Mouse (Mus musculus) G1E (cell line): Measurements from ENCODE around the gene Psg17. TPM values are rescaled to one million over a fixed set of nuclear protein-coding genes. Genes with fewer than 3 reads are reported as not detected.
"Not testable (repeated sequence)": the region's sequence is repeated elsewhere in the genome, so short reads cannot be mapped to it uniquely, and the experiment has no call there.

ENCODE experiments used
- ATAC-seq: 2 replicates; pipeline ENCODE4 v1.8.0; 2016; ENCODE audit warnings: mild to moderate bottlenecking; ENCODE audit not compliant: insufficient number of reproducible peaks, poor library complexity, low FRiP score, severe bottlenecking; ENCODE audit errors: extremely low read depth
- DNase-seq: peaks from one replicate; pipeline ENCODE4 v3.0.0; 2012; ENCODE audit warnings: low spot score
- H3K27me3 ChIP-seq: 2 replicates; pipeline ENCODE4 v1.6.1; 2012; ENCODE audit warnings: mild to moderate bottlenecking, low read length, inconsistent platforms; ENCODE audit not compliant: insufficient read depth
- H3K36me3 ChIP-seq: replicated peaks from 2 replicates; pipeline ENCODE3; 2012; ENCODE audit warnings: mild to moderate bottlenecking, inconsistent platforms
- H3K4me1 ChIP-seq: 2 replicates; pipeline ENCODE4 v1.6.1; 2012; ENCODE audit warnings: low read depth, low read length, inconsistent platforms, mixed read lengths; ENCODE audit not compliant: insufficient read depth
- H3K4me3 ChIP-seq: 2 replicates; pipeline ENCODE4 v1.5.1; 2012; ENCODE audit warnings: low read depth, mild to moderate bottlenecking, inconsistent platforms, low read length, moderate library complexity, mixed read lengths
- H3K9me3 ChIP-seq: replicated peaks from 2 replicates; pipeline ENCODE4 v1.6.1; 2012; ENCODE audit warnings: inconsistent platforms
- CTCF ChIP-seq: IDR thresholded peaks from 2 replicates; pipeline ENCODE4 v1.5.1; 2012; ENCODE audit warnings: low read depth, low read length, inconsistent platforms, mixed read lengths
- GATA1 ChIP-seq: IDR thresholded peaks from 2 replicates; pipeline ENCODE4 v1.6.1; 2012; ENCODE audit warnings: borderline replicate concordance, low read length, inconsistent platforms, mixed read lengths
- GATA2 ChIP-seq: IDR thresholded peaks from 2 replicates; pipeline ENCODE4 v1.6.1; 2012; ENCODE audit warnings: low read depth, low read length, inconsistent platforms, borderline replicate concordance
- POLR2AphosphoS5 ChIP-seq: IDR thresholded peaks from 2 replicates; pipeline ENCODE4 v1.6.1; 2012; ENCODE audit warnings: low read depth, low read length, inconsistent platforms; ENCODE audit not compliant: insufficient replicate concordance
- TAL1 ChIP-seq: conservative IDR thresholded peaks from 2 replicates; pipeline ENCODE4 v1.6.1; 2012; ENCODE audit warnings: low read depth, low read length, inconsistent platforms, mixed read lengths
- polyA plus RNA-seq: library from polyadenylated mRNA; stranded (reverse); fragments of >175 nt; gene quantifications from 2 replicates; pipeline ENCODE4 v1.2.3, GENCODE M21; 2012
- total RNA-seq, 2 experiments: library from RNA; stranded (forward) in 1 of 2; stranded (reverse) in 1 of 2; fragments of 200-1000 nt in 1 of 2; fragments of >200 nt in 1 of 2; fragmentation: Nextera tagmentation in 1 of 2; gene quantifications; 2 replicates each; pipeline ENCODE4 v1.2.3; 2014 to 2017

Gene Psg17
- total and polyA plus RNA-seq, 3 experiments, result 0.11 TPM; not detected in 2

DNA sequence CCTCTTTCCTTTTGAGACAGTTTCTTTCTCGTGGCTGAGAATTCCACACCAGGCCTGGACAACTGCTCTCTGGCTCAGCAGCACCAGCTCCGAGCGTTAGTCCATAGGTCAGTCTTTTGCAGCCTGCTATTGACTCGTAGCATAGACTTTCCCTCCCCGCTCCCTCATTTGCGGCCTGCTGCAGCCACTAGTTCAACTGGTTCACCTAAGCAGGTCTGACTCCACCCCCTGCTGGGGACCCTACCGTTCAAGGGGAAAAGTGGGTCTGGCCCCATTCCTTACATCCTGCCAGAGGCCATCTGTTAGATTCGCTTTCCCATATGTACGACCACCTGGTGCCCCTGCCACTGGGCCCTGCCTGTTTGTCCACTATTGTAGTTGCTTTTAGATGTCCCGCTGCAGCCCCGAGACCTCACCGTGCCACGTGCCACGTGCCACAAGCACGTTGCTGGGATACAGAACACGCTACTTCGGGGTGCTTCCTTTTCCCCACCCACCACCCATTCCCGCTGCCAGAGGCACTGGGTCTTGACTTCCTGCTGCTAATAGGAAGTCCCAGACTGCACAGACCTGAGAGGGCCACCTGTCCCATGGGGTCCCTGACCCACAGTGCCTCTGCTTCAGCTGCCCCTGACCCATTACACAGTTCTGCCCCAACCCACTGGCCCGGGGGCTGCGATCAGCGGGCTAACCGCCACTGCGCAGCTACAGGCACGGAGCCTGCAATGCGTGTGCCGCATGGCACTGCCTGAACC is 6.6 kb upstream of the Psg17 start:
- ATAC-seq (no peak), DNase-seq (no peak)
- Histone ChIP-seq H3K4me1 (no peaks in the 10 kb centered on the region), H3K9me3 (no peaks in the 10 kb centered on the region), H3K27me3 (no peaks in the 10 kb centered on the region; the same call in 1 of the 2 replicates), H3K4me3 (no peak overlapping the region), H3K36me3 (no peaks in the 10 kb centered on the region)
- TF ChIP-seq GATA2 (no peak), POLR2AphosphoS5 (no peak), TAL1 (no peak), GATA1 (no peak), CTCF (no peak)

DNA sequence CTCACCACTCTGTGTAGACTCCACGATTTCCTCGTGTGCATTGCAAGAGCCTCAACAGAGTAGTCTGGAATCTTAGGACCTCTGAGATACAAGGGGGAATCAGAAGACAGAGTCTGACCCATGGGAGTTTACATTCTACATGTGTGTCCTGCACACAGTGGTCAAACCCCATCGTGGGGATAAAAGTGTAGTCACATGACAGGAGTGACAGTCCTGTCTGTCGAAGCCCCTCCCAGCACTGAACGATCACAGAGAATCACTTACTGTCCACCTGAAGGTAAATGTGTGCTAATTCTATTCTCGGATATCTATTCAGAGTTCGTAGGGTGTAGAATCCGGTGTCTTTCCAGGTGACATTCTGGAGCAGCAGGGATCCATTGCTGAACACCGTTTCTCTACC is 3.1 kb downstream of the Psg17 start:
- ATAC-seq (no peak), DNase-seq (no peak)
- H3K9me3 ChIP-seq, result no peaks in the 10 kb centered on the region
- H3K27me3 ChIP-seq, result no peaks in the 10 kb centered on the region
- TF ChIP-seq CTCF (no peak), TAL1 (no peak), POLR2AphosphoS5 (no peak), GATA2 (no peak), GATA1 (no peak)
- no peaks in the 10 kb centered on the region for H3K4me1 ChIP-seq
- no peak overlapping the region for H3K4me3 ChIP-seq
- H3K36me3 ChIP-seq, result no peaks in the 10 kb centered on the region

DNA sequence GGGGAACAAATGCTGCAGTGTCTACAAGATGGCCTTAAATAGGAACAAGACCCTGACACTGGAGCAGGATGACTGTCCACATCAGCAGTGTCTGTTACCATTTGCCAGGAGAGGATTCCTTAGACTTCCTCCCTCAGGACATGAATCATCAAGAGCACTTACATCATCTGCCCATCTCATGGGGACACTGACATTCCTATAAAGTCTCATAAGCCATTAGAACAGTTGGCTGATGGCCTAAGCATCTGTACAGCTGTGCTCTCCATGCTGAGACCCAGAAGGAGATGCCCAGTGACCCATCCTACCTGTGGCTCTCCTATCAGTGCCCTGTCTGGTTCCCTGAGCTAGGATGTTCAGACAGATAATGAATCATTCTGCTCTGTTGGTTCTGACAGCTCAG is 17.9 kb downstream of the Psg17 start:
- DNase-seq (no peak), ATAC-seq (no peak)
- no peak overlapping the region for H3K4me3 ChIP-seq
- no peaks in the 10 kb centered on the region for H3K27me3 ChIP-seq
- TF ChIP-seq CTCF, result no peak
- TF ChIP-seq GATA1, result no peak
- no peak for TF ChIP-seq GATA2
- no peak for TF ChIP-seq TAL1
- no peak for TF ChIP-seq POLR2AphosphoS5
- no peaks in the 10 kb centered on the region for H3K9me3 ChIP-seq
- H3K4me1 ChIP-seq, result no peaks in the 10 kb centered on the region
- no peaks in the 10 kb centered on the region for H3K36me3 ChIP-seq

DNA sequence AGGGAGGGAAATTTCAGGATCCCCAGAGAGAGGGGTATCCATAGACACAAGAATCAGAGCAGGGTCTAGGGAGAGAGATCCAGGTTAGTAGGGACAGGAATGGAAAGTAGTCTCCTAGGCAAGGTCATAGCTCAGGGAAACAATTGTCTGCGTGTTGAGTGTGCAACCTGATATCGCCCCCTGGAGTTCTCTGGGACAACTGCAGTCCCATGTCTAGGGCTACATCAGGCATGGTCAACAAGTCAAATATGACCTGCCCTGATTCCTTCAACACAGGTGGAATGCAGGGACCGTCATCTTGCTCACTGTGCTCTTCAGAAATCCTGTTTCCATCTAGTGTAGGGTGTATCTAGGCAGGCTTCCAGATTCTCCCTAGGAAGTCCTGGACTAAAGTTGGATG is 22.3 kb downstream of the Psg17 start:
- peak; percentile 30; the same call in 1 of the 2 replicates for TF ChIP-seq CTCF
- TF ChIP-seq GATA2, result no peak
- DNase-seq (no peak), ATAC-seq (no peak)
- H3K36me3 ChIP-seq, result no peaks in the 10 kb centered on the region
- no peak overlapping the region for H3K4me3 ChIP-seq
- H3K4me1 ChIP-seq, result no peaks in the 10 kb centered on the region
- H3K27me3 ChIP-seq, result no peaks in the 10 kb centered on the region
- H3K9me3 ChIP-seq, result no peaks in the 10 kb centered on the region

DNA sequence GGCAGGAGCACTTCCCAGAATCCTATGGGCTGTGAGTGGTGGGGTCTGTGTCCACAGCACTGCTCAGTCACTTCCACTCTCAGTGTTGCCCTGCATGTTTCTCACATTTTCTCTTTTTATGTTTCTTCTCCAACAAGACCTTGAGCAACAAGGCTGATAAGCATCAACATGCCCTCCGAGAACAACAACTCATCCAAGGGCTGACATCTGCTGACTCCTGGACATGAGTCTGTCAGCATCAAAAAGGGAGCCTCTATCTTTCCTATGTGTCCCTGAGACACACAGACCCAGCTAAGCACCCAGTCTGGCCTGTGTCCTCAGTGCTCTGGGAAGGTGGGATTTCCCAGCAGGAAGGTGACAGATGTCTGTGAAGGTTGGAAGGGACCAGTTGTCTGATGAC is 23.0 kb downstream of the Psg17 start, which contains the start of gene Psg19:
Gene Psg19 (minus strand): TSS at position 101 of the 400 bp plus-strand sequence.
- Histone ChIP-seq H3K9me3 (no peaks in the 10 kb centered on the region), H3K4me1 (no peaks in the 10 kb centered on the region), H3K27me3 (no peaks in the 10 kb centered on the region), H3K4me3 (no peak within 1 kb of the TSS), H3K36me3 (no peaks in the 10 kb centered on the region)
- no peak for ATAC-seq
- DNase-seq, result no peak
- TF ChIP-seq CTCF (no peak), GATA1 (no peak), TAL1 (no peak), POLR2AphosphoS5 (no peak), GATA2 (no peak)

DNA sequence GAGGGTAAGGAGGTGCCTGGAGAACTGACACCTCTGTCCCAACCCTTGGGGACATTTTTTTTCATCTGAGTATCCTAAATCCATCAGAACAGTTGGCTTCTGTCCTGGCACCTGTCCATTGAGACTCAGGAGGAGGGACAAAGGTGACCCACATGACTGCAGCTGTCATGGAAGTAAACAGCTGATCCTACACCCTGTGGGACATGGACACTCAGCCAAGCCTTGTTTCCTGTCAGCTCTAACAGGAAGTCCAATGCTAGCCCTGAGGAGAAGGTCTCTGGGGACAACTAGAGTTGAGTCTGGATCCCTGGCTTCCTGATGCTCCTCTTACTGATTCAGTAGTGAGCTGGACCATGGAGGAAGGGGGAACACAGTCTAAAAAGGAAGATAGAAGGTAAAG is 30.7 kb downstream of the Psg17 start:
- not testable (repeated sequence) for ATAC-seq, H3K4me3 ChIP-seq, DNase-seq, H3K36me3 ChIP-seq, H3K9me3 ChIP-seq, H3K27me3 ChIP-seq, H3K4me1 ChIP-seq

DNA sequence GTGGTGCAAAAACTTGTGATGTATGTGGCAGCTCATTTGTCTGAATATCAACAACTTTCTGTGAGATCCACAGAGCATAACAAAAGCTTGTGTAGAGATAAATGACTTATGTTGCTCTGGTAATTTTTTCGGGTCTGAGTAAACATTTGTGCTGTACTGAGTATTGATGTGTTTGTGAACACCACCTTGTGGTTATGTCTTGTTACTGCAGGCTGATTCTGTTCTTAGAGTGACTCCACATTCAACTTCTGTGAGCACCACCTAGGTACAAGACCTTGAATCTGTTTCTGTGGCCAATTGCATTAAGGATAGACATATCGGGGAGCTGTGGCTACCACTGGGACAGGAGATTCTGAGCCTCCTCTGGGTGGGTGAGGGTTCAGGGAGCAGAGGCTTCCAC is 40.1 kb downstream of the Psg17 start:
- H3K9me3 ChIP-seq, H3K4me3 ChIP-seq, ATAC-seq, H3K4me1 ChIP-seq, DNase-seq, H3K36me3 ChIP-seq, H3K27me3 ChIP-seq: not testable (repeated sequence)
